Mouse (Mus musculus): ENCODE measurements around the gene Pyy. TPM values are rescaled to one million over a fixed set of nuclear protein-coding genes. Genes with fewer than 3 reads are reported as not detected.

The Pyy gene
- polyA plus RNA-seq, 1 experiment: not detected

DNA sequence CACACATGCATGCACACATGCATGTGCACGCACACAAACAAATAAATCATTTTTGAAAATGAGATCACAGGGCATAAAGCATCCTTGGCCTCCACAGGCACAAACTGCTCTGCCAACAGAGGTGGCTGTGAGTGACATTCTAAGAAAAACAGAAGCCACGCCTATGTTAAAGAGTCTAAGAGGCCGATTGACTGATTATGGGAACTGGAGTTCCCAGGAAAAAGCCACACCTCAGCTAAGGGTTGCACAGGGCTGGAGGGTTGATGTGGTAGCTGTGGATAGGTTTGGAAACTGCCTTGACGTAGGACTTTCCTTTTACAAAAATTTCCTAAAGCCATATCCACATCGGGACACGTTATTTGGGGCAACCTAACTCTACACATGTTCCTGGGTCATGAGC lies 9.8 kb upstream of the Pyy start:
- Histone ChIP-seq H3K4me3 (no peak overlapping the region), H3K27me3 (ENCODE audit: control insufficient read depth, insufficient read depth, insufficient read length) (peaks cover 45% of the 10 kb centered on the region), H3K4me2 (ENCODE audit: low read depth) (no peak overlapping the region), H3K79me2 (ENCODE audit: control insufficient read depth, insufficient read depth) (no peaks in the 10 kb centered on the region), H3K36me3 (ENCODE audit: control insufficient read depth, insufficient read depth) (no peaks in the 10 kb centered on the region), H3ac (ENCODE audit: control insufficient read depth, insufficient read length) (no peak overlapping the region)
- TF ChIP-seq E2F4 (IDR thresholded peaks at IDR 0.05; ENCODE audit: insufficient read depth): no peak
- no peak for TF ChIP-seq MAX (IDR thresholded peaks at IDR 0.05; ENCODE audit: low read depth)
- TF ChIP-seq MYOD1 (IDR thresholded peaks at IDR 0.05; ENCODE audit: control insufficient read depth in 1 of 3, insufficient read length in 2 of 3, low read depth in 2 of 3): no peak
- TF ChIP-seq USF1 (IDR thresholded peaks at IDR 0.05; ENCODE audit: low read depth): no peak
- no peak for TF ChIP-seq MYOG (IDR thresholded peaks at IDR 0.05; ENCODE audit: control insufficient read depth in 1 of 3, insufficient read depth in 1 of 3, insufficient read length in 2 of 3, low read depth in 2 of 3)
- TF ChIP-seq CEBPB (IDR thresholded peaks at IDR 0.05; ENCODE audit: insufficient read depth, poor library complexity, severe bottlenecking): no peak
- no peak for TF ChIP-seq POLR2AphosphoS2 (IDR thresholded peaks at IDR 0.05; ENCODE audit: insufficient read length, low read depth)
- no peak for TF ChIP-seq POLR2A (IDR thresholded peaks at IDR 0.05; ENCODE audit: insufficient read length, low read depth)
- no peak for TF ChIP-seq TCF3 (IDR thresholded peaks at IDR 0.05; ENCODE audit: insufficient read length, low read depth)
- no peak for TF ChIP-seq SRF (IDR thresholded peaks at IDR 0.05; ENCODE audit: control insufficient read depth, insufficient read length, low read depth)
- no peak for TF ChIP-seq REST (IDR thresholded peaks at IDR 0.05; ENCODE audit: insufficient read depth, insufficient read length)
- no peak for TF ChIP-seq TCF12 (IDR thresholded peaks at IDR 0.05; ENCODE audit: insufficient read depth, poor library complexity, severe bottlenecking)

DNA sequence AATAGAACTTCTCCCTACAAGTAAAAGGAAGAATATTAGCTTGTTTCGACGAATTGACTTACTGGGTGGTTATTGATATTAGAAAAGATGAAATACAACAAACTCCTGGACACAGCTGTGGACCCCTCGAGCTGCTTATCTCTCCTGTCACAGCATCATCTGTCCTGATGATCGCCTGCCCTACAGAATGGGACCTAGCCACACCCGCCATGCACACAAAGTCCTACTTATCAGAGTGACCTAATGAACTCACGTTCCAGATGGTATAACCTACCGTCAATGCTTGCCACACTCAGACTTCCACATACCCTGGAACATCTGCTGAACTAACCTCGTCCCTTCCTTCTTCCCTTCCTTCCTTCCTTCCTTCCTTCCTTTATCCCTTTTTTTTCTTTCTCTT lies 8.6 kb upstream of the Pyy start:
- Histone ChIP-seq H3K27me3 (ENCODE audit: control insufficient read depth, insufficient read depth, insufficient read length) (peaks cover 43% of the 10 kb centered on the region), H3K36me3 (ENCODE audit: control insufficient read depth, insufficient read depth) (no peaks in the 10 kb centered on the region), H3K79me2 (ENCODE audit: control insufficient read depth, insufficient read depth) (no peaks in the 10 kb centered on the region), H3K4me2 (ENCODE audit: low read depth) (no peak overlapping the region), H3ac (ENCODE audit: control insufficient read depth, insufficient read length) (no peak overlapping the region), H3K4me3 (no peak overlapping the region)
- TF ChIP-seq MAX (IDR thresholded peaks at IDR 0.05; ENCODE audit: low read depth) (no peak), TCF3 (IDR thresholded peaks at IDR 0.05; ENCODE audit: insufficient read length, low read depth) (no peak), CEBPB (IDR thresholded peaks at IDR 0.05; ENCODE audit: insufficient read depth, poor library complexity, severe bottlenecking) (no peak), REST (IDR thresholded peaks at IDR 0.05; ENCODE audit: insufficient read depth, insufficient read length) (no peak), MYOD1 (IDR thresholded peaks at IDR 0.05; ENCODE audit: control insufficient read depth in 1 of 3, insufficient read length in 2 of 3, low read depth in 2 of 3) (no peak), TCF12 (IDR thresholded peaks at IDR 0.05; ENCODE audit: insufficient read depth, poor library complexity, severe bottlenecking) (no peak), MYOG (IDR thresholded peaks at IDR 0.05; ENCODE audit: control insufficient read depth in 1 of 3, insufficient read depth in 1 of 3, insufficient read length in 2 of 3, low read depth in 2 of 3) (no peak), POLR2A (IDR thresholded peaks at IDR 0.05; ENCODE audit: insufficient read length, low read depth) (no peak), E2F4 (IDR thresholded peaks at IDR 0.05; ENCODE audit: insufficient read depth) (no peak), POLR2AphosphoS2 (IDR thresholded peaks at IDR 0.05; ENCODE audit: insufficient read length, low read depth) (no peak), USF1 (IDR thresholded peaks at IDR 0.05; ENCODE audit: low read depth) (no peak), SRF (IDR thresholded peaks at IDR 0.05; ENCODE audit: control insufficient read depth, insufficient read length, low read depth) (no peak)

GRCm38 (mm10) chr11:102111576-102111975 lies 3.9 kb upstream of the Pyy start:
- Histone ChIP-seq H3K36me3 (ENCODE audit: control insufficient read depth, insufficient read depth) (no peaks in the 10 kb centered on the region), H3K27me3 (ENCODE audit: control insufficient read depth, insufficient read depth, insufficient read length) (peaks cover 55% of the 10 kb centered on the region), H3K79me2 (ENCODE audit: control insufficient read depth, insufficient read depth) (no peaks in the 10 kb centered on the region)

DNA sequence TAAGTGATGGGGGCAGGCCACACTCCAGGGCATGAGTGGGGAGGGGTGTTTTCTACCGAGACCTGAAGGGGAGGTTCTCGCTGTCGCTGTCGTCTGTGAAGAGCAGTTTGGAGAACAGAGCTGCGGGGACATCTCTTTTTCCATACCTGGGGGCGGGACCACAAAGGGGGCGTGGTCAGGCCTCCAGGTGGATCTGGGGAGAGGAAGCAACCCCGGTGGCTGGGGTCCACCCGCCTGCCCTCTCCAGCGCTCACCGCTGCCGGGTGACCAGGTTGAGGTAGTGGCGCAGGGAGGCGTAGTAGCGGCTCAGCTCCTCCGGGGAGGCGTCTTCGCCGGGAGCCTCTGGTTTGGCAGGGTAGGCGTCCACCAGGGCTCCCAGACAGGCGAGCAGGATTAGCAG lies 721 bp downstream of the Pyy start:
- Histone ChIP-seq H3K4me3 (no peak overlapping the region), H3K36me3 (ENCODE audit: control insufficient read depth, insufficient read depth) (no peaks in the 10 kb centered on the region)

More at GRCm38 (mm10) chr11:102111576-102111975, 3.9 kb upstream of the Pyy start:
- TF ChIP-seq TCF3 (IDR thresholded peaks at IDR 0.05; ENCODE audit: insufficient read length, low read depth): no peak
- TF ChIP-seq MYOG (IDR thresholded peaks at IDR 0.05; ENCODE audit: control insufficient read depth in 1 of 3, insufficient read depth in 1 of 3, insufficient read length in 2 of 3, low read depth in 2 of 3): no peak
- TF ChIP-seq POLR2AphosphoS2 (IDR thresholded peaks at IDR 0.05; ENCODE audit: insufficient read length, low read depth): no peak
- TF ChIP-seq SRF (IDR thresholded peaks at IDR 0.05; ENCODE audit: control insufficient read depth, insufficient read length, low read depth): no peak
- TF ChIP-seq E2F4 (IDR thresholded peaks at IDR 0.05; ENCODE audit: insufficient read depth): no peak
- no peak for TF ChIP-seq POLR2A (IDR thresholded peaks at IDR 0.05; ENCODE audit: insufficient read length, low read depth)
- TF ChIP-seq CEBPB (IDR thresholded peaks at IDR 0.05; ENCODE audit: insufficient read depth, poor library complexity, severe bottlenecking): no peak
- no peak for TF ChIP-seq MYOD1 (IDR thresholded peaks at IDR 0.05; ENCODE audit: control insufficient read depth in 1 of 3, insufficient read length in 2 of 3, low read depth in 2 of 3)
- no peak for TF ChIP-seq REST (IDR thresholded peaks at IDR 0.05; ENCODE audit: insufficient read depth, insufficient read length)
- TF ChIP-seq USF1 (IDR thresholded peaks at IDR 0.05; ENCODE audit: low read depth): no peak
- no peak for TF ChIP-seq MAX (IDR thresholded peaks at IDR 0.05; ENCODE audit: low read depth)
- no peak overlapping the region for H3K4me3 ChIP-seq
- no peak overlapping the region for H3K4me2 ChIP-seq (ENCODE audit: low read depth)
- no peak overlapping the region for H3ac ChIP-seq (ENCODE audit: control insufficient read depth, insufficient read length)

More for the DNA sequence above, 721 bp downstream of the Pyy start:
- Histone ChIP-seq H3K4me2 (ENCODE audit: low read depth) (no peak overlapping the region), H3K27me3 (ENCODE audit: control insufficient read depth, insufficient read depth, insufficient read length) (peaks cover 62% of the 10 kb centered on the region), H3ac (ENCODE audit: control insufficient read depth, insufficient read length) (no peak overlapping the region), H3K79me2 (ENCODE audit: control insufficient read depth, insufficient read depth) (no peaks in the 10 kb centered on the region)
- no peak for TF ChIP-seq TCF12 (IDR thresholded peaks at IDR 0.05; ENCODE audit: insufficient read depth, poor library complexity, severe bottlenecking)
- no peak for TF ChIP-seq MAX (IDR thresholded peaks at IDR 0.05; ENCODE audit: low read depth)
- no peak for TF ChIP-seq E2F4 (IDR thresholded peaks at IDR 0.05; ENCODE audit: insufficient read depth)
- TF ChIP-seq POLR2A (IDR thresholded peaks at IDR 0.05; ENCODE audit: insufficient read length, low read depth): no peak
- no peak for TF ChIP-seq CEBPB (IDR thresholded peaks at IDR 0.05; ENCODE audit: insufficient read depth, poor library complexity, severe bottlenecking)
- no peak for TF ChIP-seq MYOG (IDR thresholded peaks at IDR 0.05; ENCODE audit: control insufficient read depth in 1 of 3, insufficient read depth in 1 of 3, insufficient read length in 2 of 3, low read depth in 2 of 3)
- no peak for TF ChIP-seq TCF3 (IDR thresholded peaks at IDR 0.05; ENCODE audit: insufficient read length, low read depth)
- TF ChIP-seq SRF (IDR thresholded peaks at IDR 0.05; ENCODE audit: control insufficient read depth, insufficient read length, low read depth): no peak
- TF ChIP-seq POLR2AphosphoS2 (IDR thresholded peaks at IDR 0.05; ENCODE audit: insufficient read length, low read depth): no peak
- no peak for TF ChIP-seq MYOD1 (IDR thresholded peaks at IDR 0.05; ENCODE audit: control insufficient read depth in 1 of 3, insufficient read length in 2 of 3, low read depth in 2 of 3)
- no peak for TF ChIP-seq USF1 (IDR thresholded peaks at IDR 0.05; ENCODE audit: low read depth)
- TF ChIP-seq REST (IDR thresholded peaks at IDR 0.05; ENCODE audit: insufficient read depth, insufficient read length): no peak
